Mouse (Mus musculus) lung, postnatal 25 days (tissue): Measurements from ENCODE around the gene Olfr569.

Source experiments
- DNase-seq: peaks from one replicate; pipeline ENCODE4 v3.0.0; 2022; ENCODE audit warnings: low spot score

The Olfr569 gene

DNA sequence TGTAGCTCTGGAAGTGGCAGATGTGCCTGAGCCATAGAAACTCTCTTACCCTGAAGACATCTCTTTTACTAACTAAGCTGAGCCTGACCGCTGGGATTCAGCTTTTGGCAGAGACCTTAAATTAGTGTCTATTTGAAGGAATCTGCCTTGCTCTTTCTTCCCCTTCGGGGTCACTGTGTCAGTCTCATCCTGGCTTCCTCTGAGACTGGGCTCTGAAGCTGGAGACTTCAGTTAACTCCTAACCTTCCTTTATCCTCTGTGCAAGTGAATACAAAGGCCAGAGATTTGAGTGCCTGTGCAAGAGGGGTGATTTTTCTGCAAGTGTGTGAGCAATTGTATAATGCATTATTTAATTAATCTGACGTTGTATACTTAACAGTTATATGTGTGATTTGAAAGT lies at the start of gene Olfr569:
Olfr569 (minus strand) TSS at position 101 of the 400 bp plus-strand sequence.
- DNase-seq: no peak

DNA sequence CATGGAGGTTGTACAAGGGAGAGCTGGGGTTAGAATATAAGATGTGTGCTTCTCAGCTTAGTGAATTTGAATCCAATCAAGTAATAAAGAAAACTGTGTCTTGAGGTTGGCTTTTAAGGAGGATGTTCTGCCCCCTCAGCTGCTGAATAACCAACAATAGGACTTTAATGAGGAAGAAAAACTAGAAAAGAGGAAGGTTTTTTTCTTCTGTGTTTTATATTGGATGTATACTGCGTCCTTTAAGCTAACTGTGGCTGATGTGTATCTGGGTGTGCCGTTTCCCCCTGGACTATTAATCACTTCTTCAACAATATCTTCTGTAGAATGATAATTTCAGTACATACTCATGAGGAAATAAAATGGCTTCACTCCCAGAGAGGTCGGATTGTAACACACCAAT lies 36.4 kb upstream of the Olfr569 start:
- DNase-seq: no peak

DNA sequence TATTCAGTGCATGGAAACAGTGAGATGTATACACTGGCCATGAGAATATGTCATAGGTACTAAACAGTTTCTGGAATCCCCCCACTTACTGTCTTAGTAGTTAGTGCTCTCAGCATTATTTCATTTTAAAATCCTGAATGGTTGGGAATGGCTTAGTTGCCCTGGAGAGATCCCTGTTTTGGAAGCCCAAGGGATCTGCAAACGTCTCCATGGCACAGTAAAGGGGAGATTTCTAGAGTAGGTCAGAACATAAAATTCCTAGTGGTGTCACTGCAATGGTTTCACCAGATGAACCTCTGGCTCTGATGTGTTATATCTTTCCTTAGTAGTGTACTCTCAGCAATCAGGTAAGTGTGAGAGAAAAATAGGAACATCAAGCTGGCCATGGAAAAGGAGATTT lies 33.4 kb upstream of the Olfr569 start, which contains the start of gene Olfr572:
Olfr572 (plus strand) TSS at position 301 of the 400 bp plus-strand sequence.
- no peak for DNase-seq

DNA sequence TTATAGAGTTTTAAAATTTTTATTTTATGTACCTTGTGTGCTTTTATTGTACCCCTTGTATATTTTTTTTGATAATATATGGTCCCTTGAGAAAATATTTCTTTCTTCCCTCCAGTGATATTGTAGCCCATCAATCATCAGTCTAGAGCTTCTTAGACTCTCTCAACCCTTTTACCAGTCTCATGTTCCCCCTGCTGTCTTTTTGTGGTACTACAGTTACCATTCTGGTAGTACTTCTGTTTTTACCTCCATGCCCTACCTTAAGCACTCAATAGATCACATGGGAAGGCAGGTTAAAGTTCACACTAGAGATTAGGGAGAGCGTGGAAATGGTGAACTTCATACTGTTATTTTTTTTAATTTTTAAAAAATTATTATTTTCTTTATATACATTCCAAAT lies 28.9 kb upstream of the Olfr569 start:
- DNase-seq: no peak

DNA sequence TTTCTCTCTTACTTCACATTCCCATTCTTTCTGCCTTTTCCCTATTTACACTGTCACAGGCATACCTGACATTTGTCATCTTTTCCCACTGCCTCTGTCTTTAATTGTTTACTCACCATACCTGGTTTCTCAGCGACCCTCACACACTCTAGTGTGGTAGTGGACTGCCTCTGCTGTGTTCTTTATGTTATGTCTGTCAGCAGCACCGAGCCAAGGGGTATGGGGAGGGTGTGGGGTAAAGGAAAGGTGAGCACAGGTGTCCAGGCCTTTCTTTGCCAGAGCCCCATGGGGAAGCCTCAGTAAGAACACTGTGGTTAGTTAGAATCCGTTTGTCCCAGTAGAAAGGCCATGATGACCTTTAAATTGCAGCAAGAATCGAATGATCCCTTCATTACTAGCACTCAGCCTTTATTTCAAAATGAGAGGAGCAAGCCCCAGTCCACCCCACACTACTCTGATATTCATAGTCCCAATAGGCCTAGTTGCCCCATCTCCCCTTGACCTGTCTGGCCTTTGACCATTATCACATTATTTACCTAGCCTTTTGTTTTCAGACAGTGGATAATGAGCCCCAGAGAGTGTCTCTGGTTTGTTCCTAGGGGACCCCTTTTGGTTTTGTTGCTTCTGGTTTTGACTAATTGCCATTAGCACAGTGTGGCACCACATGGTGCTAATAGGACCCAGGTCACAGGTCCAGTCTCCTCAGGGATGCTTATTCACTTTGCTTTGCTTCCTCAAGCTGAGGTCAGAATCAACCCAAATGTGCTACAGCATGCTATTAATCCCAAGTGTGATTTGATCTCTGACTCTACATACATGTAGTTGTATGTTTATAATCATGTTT lies 26.6 kb upstream of the Olfr569 start, which contains the start of gene Olfr571:
Olfr571 (minus strand) TSS at position 505 of the 844 bp plus-strand sequence.
- no peak for DNase-seq

DNA sequence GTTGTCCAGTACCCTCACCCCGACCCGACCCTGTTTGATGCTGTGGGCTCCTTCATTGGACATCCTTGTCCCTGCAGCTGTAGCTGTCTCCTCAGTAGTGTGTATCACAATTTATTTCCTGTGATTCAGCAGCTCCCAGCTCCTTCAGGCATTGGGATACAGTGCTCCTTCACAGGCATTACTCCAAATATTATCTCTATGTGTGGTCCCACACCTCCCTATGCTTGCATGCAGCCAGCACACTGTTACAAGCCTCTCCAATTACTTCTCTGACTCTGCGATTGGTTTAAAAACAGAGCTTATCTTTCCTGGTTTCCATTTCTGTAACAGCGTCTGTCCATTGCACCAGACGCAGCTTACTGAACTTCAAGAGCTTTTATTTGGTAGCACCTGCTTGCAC lies 25.7 kb upstream of the Olfr569 start:
- DNase-seq: no peak

DNA sequence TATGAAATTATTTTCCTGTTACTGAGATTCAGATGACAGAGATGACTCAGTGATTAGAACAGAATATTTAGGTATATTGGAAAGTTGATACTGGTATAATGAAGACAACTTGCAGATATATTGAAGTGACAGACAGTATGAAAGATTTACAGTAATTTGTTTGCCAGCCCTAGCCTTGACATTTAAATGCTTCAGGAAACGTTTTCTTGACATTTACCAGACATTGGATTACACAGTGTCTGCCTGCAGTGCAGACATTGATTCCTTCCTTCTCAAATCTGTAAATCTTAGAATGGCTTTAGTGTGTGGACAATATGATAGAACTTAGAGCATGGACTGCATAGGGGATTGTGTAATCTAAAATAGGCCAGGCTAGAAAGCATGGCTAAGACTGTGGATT lies 24.6 kb upstream of the Olfr569 start:
- no peak for DNase-seq

DNA sequence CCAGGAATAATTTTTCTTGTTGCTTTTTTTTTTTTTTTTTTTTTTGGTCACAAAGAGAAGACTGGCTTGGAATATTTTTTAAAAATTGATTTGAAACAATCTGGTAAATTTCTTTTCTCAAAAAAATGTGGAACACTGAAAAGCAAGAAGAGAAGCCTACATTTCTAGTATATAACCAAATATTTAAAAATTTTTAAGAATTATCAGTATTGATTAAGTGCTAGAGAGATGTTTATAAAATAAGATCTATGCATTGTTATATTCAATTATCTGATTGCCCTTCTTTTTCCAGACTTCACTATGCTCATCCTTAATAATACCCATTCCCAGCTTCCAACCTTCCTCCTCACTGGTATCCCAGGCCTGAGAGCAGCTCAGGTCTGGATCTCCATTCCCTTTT lies 13.9 kb downstream of the Olfr569 start, which contains the start of gene Olfr568:
Olfr568 (plus strand) TSS at position 301 of the 400 bp plus-strand sequence.
- DNase-seq: no peak

DNA sequence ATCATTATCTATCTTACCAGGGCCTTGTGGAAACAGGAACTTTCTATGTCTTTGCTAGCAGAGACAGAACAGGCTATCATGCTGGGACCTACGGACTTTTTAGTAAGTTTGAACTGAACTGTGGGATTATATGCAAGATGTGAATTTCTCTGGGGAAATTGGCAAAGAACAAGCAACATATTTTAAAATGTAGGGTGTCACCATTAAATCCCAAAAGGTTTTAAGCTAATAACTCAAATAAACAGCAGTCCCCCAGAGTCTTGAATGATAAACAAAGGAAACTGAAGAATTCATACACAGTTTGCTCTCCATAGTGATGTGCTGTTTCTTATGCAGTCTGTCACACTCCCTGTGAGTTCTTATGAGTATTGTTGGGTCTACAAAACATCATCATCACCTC lies 32.0 kb downstream of the Olfr569 start, which contains the start of gene Olfr566:
Olfr566 (minus strand) TSS at position 101 of the 400 bp plus-strand sequence.
- no peak for DNase-seq

DNA sequence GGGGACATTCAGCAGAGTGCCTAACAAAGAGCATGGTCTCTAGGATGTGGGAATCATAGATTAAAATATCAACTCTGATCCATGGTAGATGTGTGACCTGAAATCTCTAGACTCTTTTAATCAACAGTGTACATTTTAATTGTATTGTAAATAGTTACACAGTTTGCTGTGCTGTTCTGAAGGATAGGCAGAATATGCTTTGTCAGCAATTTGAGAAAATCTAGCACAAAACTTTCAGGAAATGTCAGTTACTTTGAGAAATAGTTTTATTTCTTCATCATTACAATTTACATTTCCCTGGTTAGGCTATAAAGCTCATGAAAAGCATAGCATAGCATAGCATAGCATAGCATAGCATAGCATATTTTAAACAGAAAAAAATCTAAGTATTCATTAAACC lies 34.9 kb downstream of the Olfr569 start:
- no peak for DNase-seq
